Mouse (Mus musculus): ENCODE results near the gene Cox18. TPM values are rescaled to one million over a fixed set of nuclear protein-coding genes. Genes with fewer than 3 reads are reported as not detected.
"Not testable (repeated sequence)": the region's sequence is repeated elsewhere in the genome, so short reads cannot be mapped to it uniquely, and the experiment has no call there.

Cox18 gene
- polyA plus RNA-seq (2016; fragmentation: Nextera tagmentation; extraction: Ambion mirVana): 31.2 and 34.2 TPM in 2 replicates

DNA sequence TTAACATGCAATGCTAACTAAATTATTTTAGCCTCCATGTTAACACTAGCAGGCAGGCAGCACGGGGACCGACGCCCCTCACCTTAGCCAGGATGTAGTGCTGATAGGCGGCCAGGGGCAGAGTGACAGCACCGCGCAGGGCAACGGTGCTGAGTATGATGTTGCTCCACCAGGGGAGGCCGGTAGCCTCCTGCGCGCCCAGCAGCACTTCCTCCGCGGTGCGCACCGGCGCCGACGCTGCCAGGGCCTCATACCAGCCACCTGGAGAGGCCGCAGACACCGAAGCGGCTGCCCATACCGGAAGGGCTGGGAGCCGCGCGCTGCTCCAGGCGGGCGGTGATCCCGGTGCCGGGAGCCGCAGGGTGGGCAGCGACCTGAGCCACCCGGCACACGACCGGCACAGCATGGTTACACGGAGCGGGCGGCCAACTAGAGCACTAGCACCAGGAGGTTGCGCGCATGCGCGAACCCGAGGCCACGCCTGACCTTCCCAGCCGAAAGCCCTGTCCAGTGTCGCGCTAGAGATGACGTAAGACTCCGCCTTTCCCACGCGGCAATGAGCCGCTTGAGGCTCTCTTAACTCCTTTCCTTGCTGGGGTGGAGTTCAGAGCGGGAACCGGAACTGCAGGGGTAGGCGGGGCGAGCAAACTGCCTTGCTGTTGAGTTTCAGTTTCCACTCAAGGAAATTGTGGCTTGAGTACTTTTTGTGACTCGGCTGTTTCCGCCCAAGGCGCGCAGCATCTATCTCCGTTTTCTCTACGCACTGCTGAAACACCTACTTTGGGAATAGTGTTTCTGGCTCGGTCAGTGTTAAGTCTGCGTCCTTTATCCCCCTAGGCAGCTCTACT is at the start of gene Cox18:
TSS of gene Cox18 (minus strand) at position 468 of the 848 bp plus-strand sequence.
- peak; percentile 99 for DNase-seq (ENCODE audit: low spot score)
- Histone ChIP-seq H3K27me3 (ENCODE audit: low read depth, poor library complexity, severe bottlenecking) (no peaks in the 10 kb centered on the region), H3K27ac (replicated peaks) (peak within 1 kb of the TSS; percentile 92), H3K9me3 (replicated peaks) (no peaks in the 10 kb centered on the region), H3K4me1 (peaks cover 7% of the 10 kb centered on the region), H3K4me3 (peak within 1 kb of the TSS; percentile 87), H3K36me3 (peaks cover 50% of the 10 kb centered on the region)
- WGBS: under 1% methylated on average over 62 of the region's 62 CpGs

DNA sequence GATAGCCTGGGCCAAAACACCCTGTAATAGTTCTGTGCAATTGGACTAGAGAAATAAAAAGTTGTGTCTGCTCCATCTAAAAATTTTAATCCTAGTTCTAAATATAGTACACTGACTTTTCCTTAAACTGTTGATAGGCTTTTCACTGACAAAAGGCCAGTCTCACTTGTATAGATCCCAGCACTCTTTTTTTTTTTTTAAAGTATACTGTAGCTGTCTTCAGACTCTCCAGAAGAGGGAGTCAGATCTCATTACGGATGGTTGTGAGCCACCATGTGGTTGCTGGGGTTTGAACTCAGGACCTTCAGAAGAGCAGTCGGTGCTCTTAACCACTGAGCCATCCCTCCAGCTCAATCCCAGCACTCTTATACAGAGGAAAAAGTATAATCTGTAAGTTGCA is 38.4 kb upstream of the Cox18 start:
- 87% methylated on average over 2 of the region's 2 CpGs for WGBS
- not testable (repeated sequence) for H3K27me3 ChIP-seq (ENCODE audit: low read depth, poor library complexity, severe bottlenecking); DNase-seq (ENCODE audit: low spot score); H3K4me3 ChIP-seq; H3K4me1 ChIP-seq; H3K27ac ChIP-seq (replicated peaks); H3K9me3 ChIP-seq (replicated peaks)
- H3K36me3 ChIP-seq: peaks cover 96% of the 10 kb centered on the region

DNA sequence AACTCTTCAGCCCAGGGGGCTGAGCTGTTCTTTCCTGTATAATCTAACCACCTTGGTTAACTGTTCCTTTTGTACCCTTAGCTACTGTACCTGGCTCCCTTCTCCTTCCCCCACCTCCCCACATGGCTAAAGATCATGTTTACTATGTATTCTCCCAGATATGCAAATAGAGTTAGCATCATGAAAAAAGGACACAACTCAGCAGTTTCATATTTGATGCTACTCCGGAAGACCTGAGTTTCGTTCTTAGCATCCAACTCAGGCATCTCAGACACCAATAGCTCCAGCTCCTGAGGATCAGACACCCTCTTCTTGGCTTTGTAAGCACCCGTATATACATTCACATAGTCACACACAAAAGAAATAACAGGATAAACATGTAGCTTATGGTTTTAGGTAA is 33.2 kb upstream of the Cox18 start:
- 99% methylated on average over 3 of the region's 3 CpGs for WGBS
- Histone ChIP-seq H3K27ac (replicated peaks) (no peak overlapping the region), H3K9me3 (replicated peaks) (no peaks in the 10 kb centered on the region), H3K4me1 (no peaks in the 10 kb centered on the region), H3K27me3 (ENCODE audit: low read depth, poor library complexity, severe bottlenecking) (no peaks in the 10 kb centered on the region), H3K36me3 (peaks cover 100% of the 10 kb centered on the region), H3K4me3 (no peak overlapping the region)
- no peak for DNase-seq (ENCODE audit: low spot score)

DNA sequence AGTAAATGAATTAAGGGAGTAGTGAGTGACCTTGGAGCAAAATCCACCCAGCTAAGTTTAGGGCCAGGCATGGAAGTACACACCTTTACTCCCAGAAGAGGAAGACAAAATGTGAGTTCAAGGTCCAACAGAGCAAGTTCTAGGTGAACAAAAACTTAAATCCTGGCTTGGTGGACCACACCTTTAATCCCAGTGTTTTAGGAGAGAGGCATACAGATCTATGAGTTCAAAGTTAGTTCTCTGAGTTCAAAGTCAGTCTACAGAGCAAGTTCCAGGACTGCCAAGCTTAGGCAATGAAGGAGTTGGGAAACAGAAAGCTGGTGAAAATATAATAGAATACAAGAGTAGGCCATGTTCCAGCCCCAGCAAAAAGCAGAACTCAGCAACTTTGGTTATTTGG is 23.7 kb upstream of the Cox18 start:
- H3K4me3 ChIP-seq: no peak overlapping the region
- H3K36me3 ChIP-seq: peaks cover 97% of the 10 kb centered on the region
- H3K27ac ChIP-seq (replicated peaks): no peak overlapping the region
- no peaks in the 10 kb centered on the region for H3K27me3 ChIP-seq (ENCODE audit: low read depth, poor library complexity, severe bottlenecking)
- no peaks in the 10 kb centered on the region for H3K4me1 ChIP-seq
- no peaks in the 10 kb centered on the region for H3K9me3 ChIP-seq (replicated peaks)
- DNase-seq (ENCODE audit: low spot score): no peak

DNA sequence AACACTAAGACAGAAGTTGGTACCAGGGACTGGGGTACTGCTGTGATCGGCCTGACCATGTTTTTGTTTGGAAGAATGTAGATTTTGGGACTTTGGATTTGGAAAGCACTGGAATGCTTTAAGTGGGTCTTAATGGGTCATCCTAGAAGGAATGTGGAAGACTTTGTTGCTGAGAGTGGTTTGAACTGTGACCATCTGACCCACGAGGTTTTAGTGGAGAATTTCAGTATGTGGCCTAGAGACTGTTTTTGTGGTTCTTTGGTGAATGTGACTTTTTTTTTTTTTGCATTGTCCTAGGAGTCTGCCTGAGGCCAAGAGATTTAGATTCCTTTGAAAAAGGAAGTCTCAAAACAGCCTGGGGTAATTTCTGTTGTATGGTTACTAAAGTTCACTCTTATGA is 23.2 kb upstream of the Cox18 start:
- no peak overlapping the region for H3K4me3 ChIP-seq
- no peaks in the 10 kb centered on the region for H3K4me1 ChIP-seq
- peaks cover 97% of the 10 kb centered on the region for H3K36me3 ChIP-seq
- 93% methylated on average over 2 of the region's 2 CpGs for WGBS
- no peak overlapping the region for H3K27ac ChIP-seq (replicated peaks)
- no peaks in the 10 kb centered on the region for H3K9me3 ChIP-seq (replicated peaks)
- no peak for DNase-seq (ENCODE audit: low spot score)
- H3K27me3 ChIP-seq (ENCODE audit: low read depth, poor library complexity, severe bottlenecking): no peaks in the 10 kb centered on the region

DNA sequence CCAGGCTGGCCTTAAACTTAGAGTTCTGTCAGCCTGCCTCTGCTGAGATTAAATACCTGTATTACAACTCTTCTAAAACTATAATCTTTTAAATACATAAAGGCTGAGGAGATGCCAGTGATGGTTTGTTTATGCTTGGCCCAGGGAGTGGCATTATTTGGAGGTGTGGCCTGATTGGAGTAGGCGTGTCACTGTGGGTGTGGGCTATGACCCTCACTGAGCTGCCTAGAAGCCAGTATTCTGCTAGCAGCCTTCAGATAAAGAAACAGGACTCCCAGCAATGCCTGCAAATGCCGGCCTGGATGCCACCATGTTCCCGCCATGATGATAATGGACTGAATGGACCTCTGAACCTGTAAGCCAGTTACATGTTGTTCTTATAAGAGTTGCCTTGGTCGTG is 22.8 kb upstream of the Cox18 start:
- DNase-seq (ENCODE audit: low spot score): no peak
- Histone ChIP-seq H3K9me3 (replicated peaks) (no peaks in the 10 kb centered on the region), H3K27ac (replicated peaks) (no peak overlapping the region), H3K36me3 (peaks cover 97% of the 10 kb centered on the region), H3K27me3 (ENCODE audit: low read depth, poor library complexity, severe bottlenecking) (no peaks in the 10 kb centered on the region), H3K4me1 (no peaks in the 10 kb centered on the region), H3K4me3 (no peak overlapping the region)
- 89% methylated on average over 4 of the region's 4 CpGs for WGBS

DNA sequence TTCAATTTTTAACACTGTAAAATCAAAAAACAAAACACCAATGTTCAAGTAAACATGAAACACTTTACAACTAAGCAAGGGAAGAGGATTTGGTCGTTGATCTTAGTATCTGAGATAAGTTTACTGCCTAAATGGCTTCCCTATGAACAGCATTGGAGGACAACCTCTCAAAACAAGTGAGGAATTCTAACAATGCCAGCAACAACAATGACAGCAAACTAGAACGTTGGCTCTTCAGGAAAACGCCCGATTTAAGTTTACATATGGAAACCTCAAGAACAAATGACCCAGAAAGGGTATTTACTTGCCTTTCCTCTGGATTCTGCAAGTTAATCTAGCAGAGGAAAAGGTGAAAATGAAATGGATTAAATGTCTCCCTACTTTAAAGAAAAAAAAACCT is 21.6 kb upstream of the Cox18 start:
- WGBS: 78% methylated on average over 4 of the region's 4 CpGs
- Histone ChIP-seq H3K27ac (replicated peaks) (no peak overlapping the region), H3K36me3 (peaks cover 97% of the 10 kb centered on the region), H3K4me3 (no peak overlapping the region), H3K9me3 (replicated peaks) (no peaks in the 10 kb centered on the region), H3K27me3 (ENCODE audit: low read depth, poor library complexity, severe bottlenecking) (no peaks in the 10 kb centered on the region), H3K4me1 (no peaks in the 10 kb centered on the region)
- no peak for DNase-seq (ENCODE audit: low spot score)

DNA sequence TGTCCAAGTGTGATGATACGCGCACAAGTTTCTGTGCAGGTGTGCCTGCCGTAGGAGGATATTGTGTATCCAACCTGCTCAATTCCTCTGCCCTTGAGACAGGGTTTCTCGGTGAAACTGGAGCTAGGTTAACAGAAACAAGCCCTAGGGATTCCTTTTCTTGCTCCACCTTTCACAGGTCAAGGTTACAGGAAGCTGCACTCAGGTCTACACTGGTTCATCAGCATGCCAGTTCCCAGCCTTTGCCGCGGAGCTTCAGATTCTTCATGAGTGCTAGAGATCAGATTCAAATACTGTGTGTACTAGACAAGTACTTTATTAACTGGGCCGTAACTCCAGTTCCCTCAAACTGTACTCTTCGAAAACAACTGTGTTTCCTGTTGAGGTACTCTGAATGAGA is 11.4 kb upstream of the Cox18 start:
- Histone ChIP-seq H3K36me3 (peaks cover 97% of the 10 kb centered on the region), H3K27ac (replicated peaks) (no peak overlapping the region), H3K4me1 (no peaks in the 10 kb centered on the region), H3K27me3 (ENCODE audit: low read depth, poor library complexity, severe bottlenecking) (no peaks in the 10 kb centered on the region), H3K9me3 (replicated peaks) (no peaks in the 10 kb centered on the region), H3K4me3 (no peak overlapping the region)
- no peak for DNase-seq (ENCODE audit: low spot score)
- WGBS: 96% methylated on average over 8 of the region's 8 CpGs

DNA sequence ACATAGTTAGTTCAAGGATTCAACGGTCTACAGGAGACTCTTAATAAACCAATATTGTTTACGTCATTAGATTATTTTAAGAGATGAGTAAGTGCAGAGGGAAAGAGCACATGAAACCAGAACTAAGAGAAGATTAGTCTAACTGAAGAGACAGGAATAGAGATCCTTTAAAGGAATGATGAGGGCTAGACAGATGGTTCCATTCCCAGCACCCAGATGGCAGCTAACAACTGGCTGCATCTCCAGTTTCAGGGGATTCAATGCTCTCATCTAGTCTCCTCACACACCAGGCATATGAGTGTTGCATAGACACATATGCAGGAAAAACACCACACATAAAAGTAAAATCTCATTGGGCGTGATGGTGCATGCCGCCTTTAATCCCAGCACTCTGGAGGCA is 9.5 kb upstream of the Cox18 start:
- no peaks in the 10 kb centered on the region for H3K27me3 ChIP-seq (ENCODE audit: low read depth, poor library complexity, severe bottlenecking)
- H3K9me3 ChIP-seq (replicated peaks): no peaks in the 10 kb centered on the region
- no peak overlapping the region for H3K4me3 ChIP-seq
- DNase-seq (ENCODE audit: low spot score): no peak
- no peaks in the 10 kb centered on the region for H3K4me1 ChIP-seq
- WGBS: 95% methylated on average over 4 of the region's 4 CpGs
- no peak overlapping the region for H3K27ac ChIP-seq (replicated peaks)
- peaks cover 100% of the 10 kb centered on the region for H3K36me3 ChIP-seq

DNA sequence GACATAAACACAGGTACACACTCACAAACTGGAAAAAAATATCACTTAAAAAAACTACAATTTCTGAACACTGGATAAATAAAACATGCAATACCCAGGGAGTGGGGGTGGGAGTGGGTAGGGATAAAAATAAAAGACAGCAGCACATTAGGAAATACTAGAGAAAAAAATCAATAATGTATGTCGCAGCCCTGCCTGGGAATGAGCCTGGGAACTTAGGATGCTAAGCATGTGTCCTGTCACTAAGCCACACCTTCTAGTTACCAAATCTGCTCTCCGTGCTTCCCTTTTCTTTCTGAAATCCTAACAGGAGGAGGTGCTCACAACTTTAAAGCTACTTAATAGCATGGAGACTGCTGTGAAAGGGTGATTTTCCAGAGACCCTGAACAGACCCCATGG is 6.0 kb upstream of the Cox18 start:
- no peaks in the 10 kb centered on the region for H3K27me3 ChIP-seq (ENCODE audit: low read depth, poor library complexity, severe bottlenecking)
- H3K4me1 ChIP-seq: no peaks in the 10 kb centered on the region
- no peak overlapping the region for H3K4me3 ChIP-seq
- DNase-seq (ENCODE audit: low spot score): no peak
- H3K27ac ChIP-seq (replicated peaks): no peak overlapping the region
- peaks cover 90% of the 10 kb centered on the region for H3K36me3 ChIP-seq
- 90% methylated on average over 2 of the region's 2 CpGs for WGBS
- no peaks in the 10 kb centered on the region for H3K9me3 ChIP-seq (replicated peaks)

DNA sequence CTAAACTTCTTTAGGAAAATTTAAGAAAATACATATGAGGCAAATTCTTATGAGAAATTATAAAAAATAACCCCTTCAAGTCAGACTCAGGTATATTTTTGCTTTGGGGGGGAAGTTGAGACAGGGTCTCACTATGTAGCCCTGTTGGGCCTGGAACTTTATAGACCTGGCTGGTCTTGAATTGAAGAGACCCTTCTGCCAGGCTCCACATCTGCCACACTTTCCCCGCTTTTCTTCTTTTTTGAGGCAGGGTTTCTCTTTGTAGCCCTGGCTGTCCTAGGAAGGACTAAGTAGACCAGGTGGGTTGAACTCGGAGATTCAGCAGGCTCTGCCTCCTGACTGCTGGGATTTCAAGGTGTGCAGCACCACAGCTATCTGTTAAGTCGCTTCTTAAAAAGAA is 2.9 kb upstream of the Cox18 start:
- no peak overlapping the region for H3K4me3 ChIP-seq
- no peak for DNase-seq (ENCODE audit: low spot score)
- no peak overlapping the region for H3K27ac ChIP-seq (replicated peaks)
- H3K4me1 ChIP-seq: peaks cover 7% of the 10 kb centered on the region
- H3K36me3 ChIP-seq: peaks cover 64% of the 10 kb centered on the region
- H3K27me3 ChIP-seq (ENCODE audit: low read depth, poor library complexity, severe bottlenecking): no peaks in the 10 kb centered on the region
- H3K9me3 ChIP-seq (replicated peaks): no peaks in the 10 kb centered on the region
- WGBS: 94% methylated on average over 3 of the region's 3 CpGs

DNA sequence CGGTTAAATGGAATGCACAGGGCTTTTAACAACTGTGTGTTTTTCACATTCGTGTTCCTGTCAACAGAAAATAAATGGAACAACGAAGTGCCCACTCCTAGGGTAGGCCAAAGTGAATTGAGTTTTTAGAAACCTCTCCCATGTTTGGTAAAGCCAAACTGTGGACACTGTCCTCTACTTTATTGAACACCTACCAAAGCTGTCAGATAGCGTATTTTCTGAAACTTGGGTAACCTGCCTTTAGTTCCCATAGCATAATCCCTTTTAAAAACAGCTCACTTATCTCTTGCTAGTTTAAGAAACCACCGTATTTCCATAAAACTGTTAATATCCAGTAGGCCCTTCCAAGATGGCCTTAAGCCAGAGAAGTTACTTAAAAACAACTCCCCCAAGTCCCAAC is 929 bp upstream of the Cox18 start:
- DNase-seq (ENCODE audit: low spot score): no peak
- no peaks in the 10 kb centered on the region for H3K9me3 ChIP-seq (replicated peaks)
- H3K4me1 ChIP-seq: peaks cover 7% of the 10 kb centered on the region
- H3K36me3 ChIP-seq: peaks cover 52% of the 10 kb centered on the region
- H3K4me3 ChIP-seq: peak overlapping the region; percentile 87; the same call in 1 of the 2 replicates
- H3K27ac ChIP-seq (replicated peaks): no peak overlapping the region
- 89% methylated on average over 5 of the region's 5 CpGs for WGBS
- no peaks in the 10 kb centered on the region for H3K27me3 ChIP-seq (ENCODE audit: low read depth, poor library complexity, severe bottlenecking)

DNA sequence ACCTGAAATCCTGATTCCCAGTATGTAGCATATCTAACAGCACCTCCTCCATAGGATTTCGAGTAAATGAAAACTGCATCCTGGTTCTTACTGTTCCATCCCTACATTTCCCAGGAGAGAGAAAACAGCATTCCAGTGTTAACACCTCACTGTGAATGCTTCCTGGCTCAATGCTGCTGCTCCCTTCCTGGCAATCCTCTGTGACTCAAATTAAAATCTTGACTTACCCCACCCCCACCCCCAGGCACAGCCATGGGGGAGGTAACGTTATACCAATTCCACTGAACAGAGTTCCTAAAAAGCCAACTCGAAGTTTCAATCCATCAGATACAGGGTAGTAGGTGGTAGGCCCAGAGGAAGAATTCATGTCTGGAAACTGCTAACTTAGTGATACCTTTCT is 864 bp downstream of the Cox18 start:
- Histone ChIP-seq H3K4me3 (peak overlapping the region; percentile 87), H3K4me1 (peaks cover 7% of the 10 kb centered on the region), H3K27me3 (ENCODE audit: low read depth, poor library complexity, severe bottlenecking) (no peaks in the 10 kb centered on the region), H3K36me3 (peaks cover 50% of the 10 kb centered on the region), H3K27ac (replicated peaks) (peak overlapping the region; percentile 92; the same call in 1 of the 2 replicates), H3K9me3 (replicated peaks) (no peaks in the 10 kb centered on the region)
- 42% methylated on average over 3 of the region's 3 CpGs for WGBS
- no peak for DNase-seq (ENCODE audit: low spot score)

Data from midbrain, embryonic 10.5 days (tissue).